In the genomic region with DNA sequence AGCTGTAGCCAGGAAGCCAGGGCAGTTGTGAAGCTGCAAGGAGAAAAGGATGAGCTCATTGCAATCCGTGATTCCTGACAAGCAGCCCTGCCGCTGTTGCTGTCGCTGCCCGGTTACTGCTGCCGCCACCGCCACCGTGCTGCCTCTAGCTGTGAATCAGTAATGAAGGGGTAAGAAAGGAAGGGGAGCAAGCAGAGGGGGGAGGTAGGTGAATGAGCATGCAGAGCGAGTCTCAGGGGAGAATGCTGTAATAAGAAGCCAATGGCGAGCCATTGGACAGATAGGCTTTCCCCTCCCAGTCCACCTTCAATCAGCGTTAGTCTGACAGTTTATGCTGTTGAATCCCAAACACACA, we compare ENCODE assay signal across 8 mouse cellular contexts.
DNase-seq lines count a peak whose midpoint lies in the region; ATAC-seq and TF ChIP-seq lines count a peak whose summit lies in the region.

No protein-coding gene starts in this region.

- peak overlapping the region; percentile 45 for H3ac ChIP-seq in C2C12 (ENCODE audit: control insufficient read depth, insufficient read length, low read depth)

- peaks cover 2% of the 10 kb centered on the region for H3K4me1 ChIP-seq in bone marrow, adult 2 months (ENCODE audit: control insufficient read depth, insufficient read depth, low read length)
- H3K4me1 ChIP-seq in embryonic fibroblast, embryonic 13.5 days (ENCODE audit: control insufficient read depth, insufficient read depth, low read length), result no peaks in the 10 kb centered on the region
- peaks cover 12% of the 10 kb centered on the region for H3K4me1 ChIP-seq in heart, embryonic 16.5 days (ENCODE audit: control insufficient read depth, insufficient read depth, low read length)
- peaks cover 0 to 3% of the 10 kb centered on the region in 2 experiments; a peak in 2 of 4 replicates for H3K4me1 ChIP-seq in liver, embryonic 14.5 days (replicated peaks; ENCODE audit: control insufficient read depth in 2 of 2, insufficient read depth in 2 of 2, low read length in 1 of 2)
- peaks cover 15% of the 10 kb centered on the region for H3K4me1 ChIP-seq in neural tube, embryonic 15.5 days

- H3K9ac ChIP-seq in heart, embryonic 16.5 days (ENCODE audit: low read length), result peak overlapping the region; percentile 69
- no peak overlapping the region for H3K9ac ChIP-seq in liver, embryonic 14.5 days (replicated peaks)
- H3K9ac ChIP-seq in neural tube, embryonic 15.5 days (replicated peaks), result peak overlapping the region; percentile 69

- no peaks in the 10 kb centered on the region for H3K79me3 ChIP-seq in C2C12 (ENCODE audit: low read depth)

- H3K27ac ChIP-seq in bone marrow, adult 2 months (ENCODE audit: control insufficient read depth, insufficient read depth, low read depth, low read length, poor library complexity), result peak overlapping the region; percentile 17; the same call in 1 of the 2 replicates
- no peak overlapping the region for H3K27ac ChIP-seq in embryonic fibroblast, embryonic 13.5 days (ENCODE audit: insufficient read depth, low read length)
- H3K27ac ChIP-seq in heart, embryonic 16.5 days (ENCODE audit: low read length), result peak overlapping the region; percentile 54
- no peak overlapping the region for H3K27ac ChIP-seq in liver, embryonic 14.5 days
- peak overlapping the region; percentile 96 for H3K27ac ChIP-seq in neural tube, embryonic 15.5 days (replicated peaks)

- WGBS in bone marrow, adult 2 months, result 26% methylated on average over 10 of the region's 10 CpGs
- 2% methylated on average over 10 of the region's 10 CpGs for WGBS in heart, embryonic 16.5 days
- 7% methylated on average over 10 of the region's 10 CpGs for WGBS in liver, embryonic 14.5 days (ENCODE audit: insufficient replicate concordance)
- under 1% methylated on average over 10 of the region's 10 CpGs for WGBS in neural tube, embryonic 15.5 days

- peak; percentile 76 for ATAC-seq in heart, embryonic 16.5 days (replicated peaks; ENCODE audit: extremely low read depth, insufficient read depth, low FRiP score)
- ATAC-seq in liver, embryonic 14.5 days (ENCODE audit: insufficient read depth), result 0 out of 2 replicates have a peak, but pooled peaks have one; percentile 15
- peak; percentile 93 for ATAC-seq in neural tube, embryonic 15.5 days (ENCODE audit: low FRiP score)

- H3K9me3 ChIP-seq in heart, embryonic 16.5 days (replicated peaks; ENCODE audit: control insufficient read depth, low read length), result no peaks in the 10 kb centered on the region
- H3K9me3 ChIP-seq in liver, embryonic 14.5 days (ENCODE audit: control insufficient read depth, low read length), result no peaks in the 10 kb centered on the region
- no peaks in the 10 kb centered on the region for H3K9me3 ChIP-seq in neural tube, embryonic 15.5 days (replicated peaks)

- TF ChIP-seq CTCF in C2C12 (IDR thresholded peaks at IDR 0.05; ENCODE audit: control insufficient read depth, insufficient read depth, insufficient read length), result no peak
- TF ChIP-seq CTCF in bone marrow, adult 2 months (IDR thresholded peaks at IDR 0.05; ENCODE audit: control insufficient read depth, insufficient read depth, low read length), result no peak
- no peak for TF ChIP-seq CTCF in embryonic fibroblast, embryonic 13.5 days (IDR thresholded peaks at IDR 0.05; ENCODE audit: borderline replicate concordance, insufficient read depth, low read length)
- peak; percentile 30; the same call in 1 of the 2 replicates for TF ChIP-seq CTCF in liver, embryonic 14.5 days (IDR thresholded peaks at IDR 0.05; ENCODE audit: low read depth)

- no peak for TF ChIP-seq EP300 in liver, embryonic 14.5 days (IDR thresholded peaks at IDR 0.05; ENCODE audit: low read depth)

- no peak overlapping the region for H3K4me3 ChIP-seq in C2C12 (ENCODE audit: insufficient read depth, poor library complexity, severe bottlenecking)
- no peak overlapping the region for H3K4me3 ChIP-seq in bone marrow, adult 2 months (replicated peaks; ENCODE audit: control insufficient read depth, low read depth, low read length)
- peak overlapping the region; percentile 3; the same call in 1 of the 2 replicates for H3K4me3 ChIP-seq in embryonic fibroblast, embryonic 13.5 days (ENCODE audit: insufficient read depth, low read length)
- peak overlapping the region; percentile 49 for H3K4me3 ChIP-seq in heart, embryonic 16.5 days (ENCODE audit: low read length)
- peak overlapping the region in 1 of 2 experiments; percentile 11; a peak in 2 of 4 replicates for H3K4me3 ChIP-seq in liver, embryonic 14.5 days (ENCODE audit: insufficient read depth in 1 of 2, low read depth in 2 of 2, low read length in 2 of 2)
- peak overlapping the region; percentile 51 for H3K4me3 ChIP-seq in neural tube, embryonic 15.5 days (replicated peaks)

- H3K36me3 ChIP-seq in C2C12 (ENCODE audit: control insufficient read depth, insufficient read depth), result no peaks in the 10 kb centered on the region
- no peaks in the 10 kb centered on the region for H3K36me3 ChIP-seq in heart, embryonic 16.5 days (ENCODE audit: control insufficient read depth, insufficient read depth)
- H3K36me3 ChIP-seq in liver, embryonic 14.5 days (replicated peaks; ENCODE audit: control insufficient read depth, insufficient read depth, low read depth), result no peaks in the 10 kb centered on the region
- no peaks in the 10 kb centered on the region for H3K36me3 ChIP-seq in neural tube, embryonic 15.5 days

- H3K79me2 ChIP-seq in C2C12 (ENCODE audit: control insufficient read depth, insufficient read depth), result no peaks in the 10 kb centered on the region

- peak; percentile 50 to 70 for DNase-seq in kidney, postnatal 4 days
- DNase-seq in liver, embryonic 14.5 days (ENCODE audit: low read depth in 3 of 3, low spot score in 3 of 3), result no peak
- no peak for DNase-seq in adipocyte (ENCODE audit: low spot score)

- H3K4me2 ChIP-seq in heart, embryonic 16.5 days (ENCODE audit: low read depth, low read length), result peak overlapping the region; percentile 71
- H3K4me2 ChIP-seq in liver, embryonic 14.5 days (ENCODE audit: low read depth), result peak overlapping the region; percentile 50
- H3K4me2 ChIP-seq in neural tube, embryonic 15.5 days, result peak overlapping the region; percentile 70

- H3K27me3 ChIP-seq in C2C12 (ENCODE audit: control insufficient read depth, insufficient read depth, insufficient read length), result no peaks in the 10 kb centered on the region
- no peaks in the 10 kb centered on the region for H3K27me3 ChIP-seq in heart, embryonic 16.5 days (ENCODE audit: control insufficient read depth, insufficient read depth, low read length)
- no peaks in the 10 kb centered on the region for H3K27me3 ChIP-seq in liver, embryonic 14.5 days (ENCODE audit: control insufficient read depth, insufficient read depth, low read length)
- no peaks in the 10 kb centered on the region for H3K27me3 ChIP-seq in neural tube, embryonic 15.5 days (replicated peaks)

- no peak for TF ChIP-seq POLR2A in bone marrow, adult 2 months (IDR thresholded peaks at IDR 0.05; ENCODE audit: borderline replicate concordance, control insufficient read depth, low read depth, low read length)
- no peak for TF ChIP-seq POLR2A in embryonic fibroblast, embryonic 13.5 days (IDR thresholded peaks at IDR 0.05; ENCODE audit: low read depth, low read length)

TF ChIP-seq in C2C12, 6 proteins besides CTCF, POLR2A, EP300 and RAD21:
- TF ChIP-seq MYOD1 (IDR thresholded peaks at IDR 0.05; ENCODE audit: control insufficient read depth, insufficient read length, low read depth), result no peak

Comparison
In these comparisons a context has a peak if more than half of its experiments do, and no peak if none do; other contexts are left out.
1. H3K4me3 ChIP-seq: peak in embryonic fibroblast, embryonic 13.5 days (single experiment), heart, embryonic 16.5 days (single experiment) and neural tube, embryonic 15.5 days (single experiment); none in C2C12 (single experiment) and bone marrow, adult 2 months (single experiment).
2. H3K27ac ChIP-seq: peak in bone marrow, adult 2 months (single experiment), heart, embryonic 16.5 days (single experiment) and neural tube, embryonic 15.5 days (single experiment); none in embryonic fibroblast, embryonic 13.5 days (single experiment) and liver, embryonic 14.5 days (single experiment).
3. ATAC-seq: peak in every context shown above with its lines; median percentile 93 in neural tube, embryonic 15.5 days; 76 in heart, embryonic 16.5 days; 15 in liver, embryonic 14.5 days.
4. DNase-seq: peak in kidney, postnatal 4 days (2 of 2); none in liver, embryonic 14.5 days (0 of 3) and adipocyte (single experiment).
5. Peak in every context shown above with its lines, with median percentiles within 50 percentile points of each other: H3K4me2 ChIP-seq.